Mouse (Mus musculus) ES-Bruce4 (cell line): ENCODE measurements at regions not wholly inside any gene's neighbourhood (a gene's known extent, or its start where the extent isn't known, plus 50 kb on each side); places are given as distances from the start of the nearest gene placed in this dataset.

Experiments used
- CTCF ChIP-seq: IDR thresholded peaks from one replicate; pipeline ENCODE4 v1.8.1; 2011; ENCODE audit warnings: low read depth, low read length
- POLR2A ChIP-seq: IDR thresholded peaks from one replicate; pipeline ENCODE4 v1.8.1; 2011; ENCODE audit warnings: low read length; ENCODE audit not compliant: insufficient read depth

DNA sequence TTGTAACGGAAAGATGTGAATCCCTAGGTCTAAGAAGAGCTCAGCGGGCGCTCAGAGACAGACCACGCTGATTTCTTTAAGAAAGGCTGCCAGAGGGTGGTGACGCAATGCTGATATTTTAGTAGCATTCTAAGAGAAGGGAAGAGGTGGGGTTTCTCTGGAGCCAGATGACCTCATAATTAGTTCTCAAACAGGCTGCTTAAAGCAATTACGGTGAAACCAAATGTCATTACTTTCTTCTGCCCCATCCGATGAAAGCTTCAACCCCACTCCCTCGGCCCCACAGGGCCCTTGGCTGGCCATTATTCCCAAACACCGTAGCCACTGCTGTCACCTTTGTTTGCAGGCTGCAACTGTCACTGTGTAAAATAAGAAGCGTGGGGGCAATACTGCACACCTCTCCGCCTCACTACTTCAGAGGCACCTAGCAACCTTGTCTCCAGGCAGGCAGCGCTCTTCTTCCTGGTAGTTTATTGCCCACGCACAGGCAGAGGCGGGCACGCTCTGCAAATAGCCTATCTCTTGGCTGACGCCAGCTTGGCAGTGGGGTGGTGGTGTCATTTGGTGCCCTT, 50.6 kb upstream of the Btg3 start:
- TF ChIP-seq POLR2A (no peak), CTCF (no peak)
